Mouse (Mus musculus): ENCODE data around the gene Ppm1d.

GRCm38 (mm10) chr11:85382055-85382454 is 71.0 kb downstream of the Ppm1d start:
- TF ChIP-seq CTCF (IDR thresholded peaks at IDR 0.05) (peak; percentile 94), EP300 (IDR thresholded peaks at IDR 0.05) (no peak)
